Mouse (Mus musculus) heart, embryonic 10.5 days (tissue): ENCODE measurements at regions not wholly inside any gene's neighbourhood (a gene's known extent, or its start where the extent isn't known, plus 50 kb on each side); places are given as distances from the start of the nearest gene placed in this dataset.

Experiments used
- DNase-seq: peaks from one replicate; pipeline ENCODE4 v3.0.0-alpha.2; 2017; ENCODE audit warnings: low spot score
- H3K27ac ChIP-seq: fragments of 300-500 bp; sonication (generic); 2 replicates; pipeline ENCODE4 v1.5.1; 2016; ENCODE audit warnings: mild to moderate bottlenecking
- H3K27me3 ChIP-seq: fragments of 300-500 bp; sonication (generic); 2 replicates; pipeline ENCODE4 v1.6.1; 2016; ENCODE audit warnings: mild to moderate bottlenecking; ENCODE audit not compliant: poor library complexity, insufficient read depth, severe bottlenecking
- H3K36me3 ChIP-seq: fragments of 300-500 bp; sonication (generic); 2 replicates; pipeline ENCODE4 v1.6.1; 2016; ENCODE audit warnings: mild to moderate bottlenecking, moderate library complexity
- H3K4me1 ChIP-seq: fragments of 300-500 bp; sonication (generic); 2 replicates; pipeline ENCODE4 v1.6.1; 2016; ENCODE audit warnings: mild to moderate bottlenecking
- H3K4me3 ChIP-seq: fragments of 300-500 bp; sonication (generic); 2 replicates; pipeline ENCODE4 v1.5.1; 2016; ENCODE audit warnings: mild to moderate bottlenecking, moderate library complexity
- H3K9me3 ChIP-seq: fragments of 300-500 bp; sonication (generic); 2 replicates; pipeline ENCODE4 v1.6.1; 2016; ENCODE audit warnings: mild to moderate bottlenecking, moderate library complexity
- WGBS: fragments of 180-500 bp; shearing (Covaris S2); methylation state at CpG from one replicate; pipeline ENCODE4 v1.1.7; 2016; 5-methylcytosine and 5-hydroxymethylcytosine counted together

DNA sequence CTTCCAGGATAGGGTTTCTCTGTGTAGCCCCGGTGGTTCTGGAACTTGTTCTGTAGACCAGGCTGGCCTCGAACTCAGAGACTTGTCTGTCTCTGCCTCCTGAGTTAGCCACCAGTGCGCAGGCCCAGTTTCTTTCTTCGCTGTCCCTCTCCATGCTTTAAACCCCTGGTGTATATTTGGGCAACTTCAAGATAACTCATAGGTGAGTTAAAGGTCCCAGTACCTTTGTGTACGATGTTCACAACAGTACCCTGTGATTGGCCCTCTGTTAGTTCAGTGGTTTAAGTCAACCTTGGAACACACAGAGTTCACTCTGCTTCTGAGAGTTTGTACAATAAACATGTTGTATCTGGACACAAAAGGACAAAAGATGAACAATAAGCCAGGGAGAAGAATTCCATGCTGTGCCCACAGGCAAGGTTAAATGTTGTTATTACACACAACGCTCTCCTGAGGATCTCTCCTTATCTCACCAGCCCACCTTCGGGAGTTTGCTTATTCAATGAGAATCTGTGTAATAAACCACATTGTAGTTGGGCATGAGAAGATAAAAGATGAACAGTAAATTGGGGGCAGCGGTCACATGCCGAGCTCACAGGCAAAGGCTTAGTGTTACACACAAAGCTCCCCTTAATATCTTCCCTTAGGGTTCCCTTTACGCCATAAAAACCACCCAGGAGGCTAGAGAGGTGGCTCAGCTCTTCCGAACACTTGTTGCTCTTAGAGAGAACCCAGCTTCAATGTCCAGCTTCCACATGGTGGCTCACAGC, 78.6 kb upstream of the Cpsf6 start:
- H3K9me3 ChIP-seq = no peaks in the 10 kb centered on the region
- no peak for DNase-seq
- H3K27ac ChIP-seq = no peak overlapping the region
- H3K36me3 ChIP-seq = no peaks in the 10 kb centered on the region
- H3K4me3 ChIP-seq = no peak overlapping the region
- H3K4me1 ChIP-seq = peaks cover 21% of the 10 kb centered on the region
- no peaks in the 10 kb centered on the region for H3K27me3 ChIP-seq
- WGBS = 87% methylated on average over 11 of the region's 11 CpGs

DNA sequence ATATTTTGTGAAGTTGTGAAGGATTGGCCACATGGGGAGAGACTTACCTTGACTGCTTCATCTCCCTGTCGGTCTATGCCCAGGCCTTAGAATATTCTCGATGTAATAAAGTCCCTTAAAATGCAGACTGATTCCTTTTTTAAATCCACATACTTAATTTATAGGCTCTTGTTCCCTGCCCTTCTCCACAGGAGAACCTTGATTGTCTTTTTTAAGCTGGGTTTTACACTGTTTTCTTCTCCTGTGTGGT, 77.8 kb upstream of the Cpsf6 start:
- no peaks in the 10 kb centered on the region for H3K36me3 ChIP-seq
- WGBS = 58% methylated on average over 2 of the region's 2 CpGs
- no peak for DNase-seq
- H3K9me3 ChIP-seq = no peaks in the 10 kb centered on the region
- peaks cover 24% of the 10 kb centered on the region for H3K4me1 ChIP-seq
- no peak overlapping the region for H3K4me3 ChIP-seq
- H3K27me3 ChIP-seq = no peaks in the 10 kb centered on the region
- no peak overlapping the region for H3K27ac ChIP-seq

DNA sequence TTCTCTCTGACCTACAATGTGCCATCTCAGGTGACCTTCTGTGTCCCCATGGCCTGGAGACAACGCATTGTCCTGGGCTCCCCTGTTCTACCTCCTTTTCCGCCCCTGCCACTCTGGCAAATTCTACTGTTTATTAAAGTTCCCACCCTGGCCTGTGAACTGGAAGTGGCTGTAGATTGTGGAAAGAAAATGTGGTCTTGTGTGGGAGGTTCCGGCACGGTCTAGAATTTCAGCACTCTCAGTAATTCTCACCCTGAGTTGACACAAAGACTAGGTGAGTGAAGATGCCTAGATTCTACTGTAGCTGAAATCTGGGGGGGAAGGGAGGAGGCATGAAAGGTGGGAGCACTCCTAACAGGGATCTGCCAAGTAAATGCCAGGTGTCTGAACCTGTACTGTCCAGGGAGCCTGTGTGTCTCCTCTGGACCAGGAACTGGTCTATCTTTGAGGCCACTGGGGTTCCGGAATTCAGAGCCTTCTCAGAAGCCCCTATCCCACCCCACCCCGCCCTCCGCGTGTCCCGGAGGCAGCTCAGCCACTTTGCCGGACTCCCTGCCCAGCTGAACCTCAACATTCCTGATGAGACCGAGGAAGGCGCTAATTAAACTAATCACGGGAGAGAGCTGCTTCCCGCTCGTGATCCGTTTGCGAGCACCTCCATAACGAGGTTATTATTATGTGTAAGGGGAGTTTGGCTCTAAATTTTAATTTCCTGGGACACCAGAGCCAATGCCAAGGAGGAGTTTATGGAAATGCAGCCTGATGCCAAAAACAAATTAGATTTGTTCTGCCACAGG, 77.3 kb upstream of the Cpsf6 start:
- Histone ChIP-seq H3K4me1 (peaks cover 27% of the 10 kb centered on the region), H3K9me3 (no peaks in the 10 kb centered on the region), H3K27ac (peak overlapping the region; percentile 30; the same call in 1 of the 2 replicates), H3K4me3 (no peak overlapping the region), H3K27me3 (no peaks in the 10 kb centered on the region), H3K36me3 (no peaks in the 10 kb centered on the region)
- DNase-seq = no peak
- WGBS = 46% methylated on average over 18 of the region's 18 CpGs

DNA sequence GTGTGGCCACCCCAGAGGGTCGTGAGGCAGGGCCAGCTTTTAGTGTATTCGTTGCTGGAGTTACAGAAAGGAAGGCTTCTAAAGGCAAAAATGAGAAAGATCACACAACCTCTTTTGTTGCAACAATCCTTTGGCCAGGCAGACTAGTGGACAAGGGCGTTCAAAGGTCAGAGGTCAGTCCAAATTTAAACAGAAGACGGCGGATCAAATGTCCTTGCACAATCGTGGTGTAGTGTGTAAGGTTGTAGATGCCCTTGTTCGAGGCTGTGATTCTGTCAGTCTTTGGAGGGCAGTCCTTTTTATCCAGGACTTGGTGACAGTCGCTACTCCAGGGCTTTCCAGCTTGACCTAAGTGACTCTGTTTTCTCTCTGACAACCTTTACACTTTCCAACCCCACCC, 76.6 kb upstream of the Cpsf6 start:
- no peak overlapping the region for H3K27ac ChIP-seq
- H3K4me1 ChIP-seq = peaks cover 20% of the 10 kb centered on the region

DNA sequence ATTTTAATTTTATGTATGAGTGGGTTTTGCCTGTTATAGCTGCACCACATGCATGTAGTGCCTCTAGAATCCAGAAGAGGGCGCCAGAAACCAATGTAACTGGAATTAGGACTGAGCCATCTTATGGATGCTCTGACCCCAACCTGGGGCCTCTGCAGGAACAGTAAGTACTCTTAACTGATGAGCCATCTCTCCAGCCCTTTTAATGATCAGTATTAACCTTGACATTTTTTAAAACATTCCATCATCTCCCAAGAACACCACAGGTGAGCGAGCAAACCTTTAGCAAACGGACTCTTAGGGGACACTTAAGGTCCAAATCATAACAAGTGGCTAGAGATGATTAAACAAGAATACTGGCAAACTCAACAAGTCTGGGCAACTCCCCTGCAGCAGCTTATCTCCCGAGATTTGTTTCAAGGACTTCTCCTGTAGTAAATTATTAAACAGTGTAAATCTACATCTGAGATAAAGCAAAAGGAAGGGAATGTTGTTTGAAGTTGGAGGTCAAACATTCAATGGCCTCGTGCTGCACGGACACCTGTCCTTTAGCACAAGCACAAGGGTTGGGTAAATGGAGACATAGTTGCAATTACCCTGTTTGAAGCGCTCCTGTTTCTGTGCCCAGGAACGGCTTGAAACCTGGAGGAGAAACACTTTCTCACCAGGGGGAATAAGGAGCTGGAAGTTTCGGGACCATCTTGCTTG, 75.9 kb upstream of the Cpsf6 start:
- 70% methylated on average over 9 of the region's 9 CpGs for WGBS
- H3K27ac ChIP-seq = no peak overlapping the region
- H3K4me3 ChIP-seq = no peak overlapping the region
- no peaks in the 10 kb centered on the region for H3K9me3 ChIP-seq
- H3K4me1 ChIP-seq = peaks cover 16% of the 10 kb centered on the region; the same call in 1 of the 2 replicates
- no peaks in the 10 kb centered on the region for H3K36me3 ChIP-seq
- H3K27me3 ChIP-seq = no peaks in the 10 kb centered on the region
- no peak for DNase-seq

More for the DNA sequence above, 76.6 kb upstream of the Cpsf6 start:
- WGBS = 67% methylated on average over 8 of the region's 8 CpGs
- DNase-seq = no peak
- Histone ChIP-seq H3K36me3 (no peaks in the 10 kb centered on the region), H3K9me3 (no peaks in the 10 kb centered on the region), H3K27me3 (no peaks in the 10 kb centered on the region), H3K4me3 (no peak overlapping the region)

DNA sequence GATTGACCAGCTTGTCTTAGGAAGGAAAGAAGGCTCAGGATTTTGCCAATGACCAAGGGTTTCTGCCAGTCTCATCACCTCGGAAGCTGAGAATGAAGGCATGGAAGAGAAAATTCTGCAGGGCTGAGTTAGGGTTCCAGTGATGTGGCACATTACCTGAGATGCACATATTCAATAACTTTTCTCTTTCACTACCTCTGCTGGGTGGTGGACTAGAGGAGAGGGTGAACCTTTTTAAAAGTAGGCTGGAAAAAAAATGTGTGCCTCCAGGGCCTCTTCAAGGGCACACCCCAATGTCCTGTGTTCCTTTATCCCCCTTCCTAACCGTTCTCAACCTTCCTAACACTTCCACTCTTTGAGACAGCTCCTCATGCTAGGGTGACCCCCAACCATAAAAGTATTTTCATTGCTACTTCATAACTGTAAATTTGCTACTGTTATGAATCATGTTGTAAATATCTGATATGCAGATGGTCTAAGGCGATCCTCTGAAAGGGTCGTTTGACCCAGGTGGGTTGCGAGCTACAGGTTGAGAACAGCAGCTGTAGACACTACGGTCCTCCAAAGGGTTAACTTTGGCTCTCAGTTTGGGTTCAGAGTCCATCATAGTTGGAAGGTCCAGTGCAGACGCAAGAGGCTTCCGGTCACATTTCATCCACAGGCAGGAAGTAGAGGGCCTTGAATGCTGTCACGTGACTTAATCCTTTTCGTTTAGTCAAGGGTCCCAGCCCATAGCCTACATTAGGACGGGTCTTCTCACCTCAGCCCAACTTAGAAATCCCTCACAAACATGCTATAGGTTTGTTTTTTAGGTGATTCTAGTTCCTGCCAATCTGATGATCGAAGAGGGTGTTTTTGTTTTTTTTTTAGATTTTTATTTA, 75.1 kb upstream of the Cpsf6 start:
- H3K9me3 ChIP-seq = no peaks in the 10 kb centered on the region
- no peaks in the 10 kb centered on the region for H3K27me3 ChIP-seq
- H3K4me3 ChIP-seq = no peak overlapping the region
- DNase-seq = no peak
- peaks cover 16% of the 10 kb centered on the region; the same call in 1 of the 2 replicates for H3K4me1 ChIP-seq
- H3K36me3 ChIP-seq = no peaks in the 10 kb centered on the region
- WGBS = 68% methylated on average over 12 of the region's 12 CpGs
- no peak overlapping the region for H3K27ac ChIP-seq

DNA sequence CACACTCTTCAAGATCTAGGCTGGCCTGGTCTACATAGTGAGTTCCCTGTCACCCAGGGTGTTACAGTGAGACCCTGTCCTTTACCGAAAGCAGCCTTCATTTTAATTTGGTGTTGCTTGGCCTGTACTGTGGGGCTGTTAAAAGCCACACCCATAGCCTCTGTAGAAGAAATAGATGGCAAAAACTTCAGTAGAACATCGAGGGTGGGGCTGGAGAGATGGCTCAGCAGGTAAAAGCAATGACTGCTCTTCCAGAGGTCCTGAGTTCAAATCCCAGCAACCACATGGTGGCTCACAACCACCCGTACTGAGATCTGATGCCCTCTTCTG, 74.3 kb upstream of the Cpsf6 start:
- DNase-seq = no peak
- H3K4me1 ChIP-seq = peaks cover 16% of the 10 kb centered on the region; the same call in 1 of the 2 replicates
- no peak overlapping the region for H3K4me3 ChIP-seq
- no peak overlapping the region for H3K27ac ChIP-seq
- WGBS = 84% methylated on average over 3 of the region's 3 CpGs
- no peaks in the 10 kb centered on the region for H3K9me3 ChIP-seq
- no peaks in the 10 kb centered on the region for H3K27me3 ChIP-seq
- H3K36me3 ChIP-seq = no peaks in the 10 kb centered on the region

DNA sequence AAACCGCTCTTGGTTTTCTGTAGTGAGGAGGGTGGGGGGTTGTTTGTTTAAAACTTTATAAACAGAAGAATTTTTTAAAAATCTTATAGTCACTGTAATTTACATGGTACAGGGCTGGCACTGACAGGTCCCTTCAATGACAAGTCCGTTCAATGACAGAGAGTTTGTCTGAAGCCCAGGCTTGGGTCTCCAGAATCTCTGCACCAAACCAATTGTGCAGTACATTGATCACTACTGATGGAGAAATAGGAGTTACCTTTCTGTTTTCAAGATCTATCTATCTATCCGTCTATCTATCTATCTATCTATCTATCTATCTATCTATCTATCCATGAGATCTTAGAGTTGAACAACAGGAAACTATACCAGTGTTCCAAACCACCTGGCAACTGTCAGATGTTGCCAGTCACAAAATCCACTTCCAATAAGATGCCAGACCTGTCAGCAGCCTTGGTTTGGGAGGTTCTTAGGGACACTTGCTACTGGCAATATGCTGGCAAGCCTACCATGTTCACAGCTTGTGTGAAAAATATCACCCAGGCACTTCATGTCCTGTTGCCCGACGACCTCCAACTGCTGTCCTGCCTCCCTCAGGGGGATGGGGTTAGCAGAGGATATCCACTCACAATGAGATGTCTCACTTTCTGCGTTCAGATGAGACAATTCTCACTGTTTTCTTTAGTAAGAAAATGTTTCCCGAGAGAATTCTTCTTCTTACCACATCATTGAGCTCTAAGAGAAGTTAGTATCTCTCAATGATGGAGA, 73.8 kb upstream of the Cpsf6 start:
- Histone ChIP-seq H3K36me3 (no peaks in the 10 kb centered on the region), H3K4me3 (no peak overlapping the region), H3K27ac (no peak overlapping the region), H3K4me1 (peaks cover 16% of the 10 kb centered on the region; the same call in 1 of the 2 replicates), H3K9me3 (no peaks in the 10 kb centered on the region), H3K27me3 (no peaks in the 10 kb centered on the region)
- no peak for DNase-seq
- WGBS = 81% methylated on average over 7 of the region's 7 CpGs

DNA sequence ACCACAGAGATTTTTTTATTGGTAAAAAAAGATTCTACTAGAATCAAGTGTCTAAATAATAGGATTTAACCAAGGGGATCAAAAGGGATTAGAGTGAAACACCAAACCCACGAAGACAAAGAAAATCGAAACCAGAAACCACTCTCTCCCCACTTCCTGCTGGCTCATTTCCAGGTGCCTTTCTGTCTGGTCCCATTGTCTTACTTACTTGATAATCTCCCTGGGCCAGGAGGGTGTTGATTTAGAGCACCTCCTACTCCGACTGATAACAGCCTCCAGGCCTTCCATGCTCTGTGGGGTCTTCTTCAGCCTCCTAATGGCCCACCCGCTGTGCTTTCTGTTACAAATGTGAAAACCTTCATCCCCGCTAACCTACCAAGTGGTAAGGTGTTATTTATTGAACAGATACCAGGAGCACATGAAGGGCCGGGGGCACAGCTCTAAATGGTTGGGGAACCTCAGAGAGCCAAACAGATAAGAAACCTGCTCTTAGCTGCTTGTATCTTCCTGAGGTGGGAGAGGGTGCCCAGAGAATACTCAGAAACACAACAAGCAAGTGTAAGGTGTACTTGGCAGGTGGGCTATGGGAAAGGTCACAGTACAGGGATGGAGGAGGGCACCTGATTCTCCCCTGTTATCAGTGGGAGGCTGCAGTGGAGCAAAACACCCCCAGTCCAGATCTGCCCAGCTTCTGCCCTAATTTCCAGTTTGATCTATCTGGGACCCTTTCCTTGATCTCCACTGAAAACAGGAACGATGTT, 72.6 kb upstream of the Cpsf6 start:
- WGBS = 26% methylated on average over 7 of the region's 7 CpGs
- Histone ChIP-seq H3K36me3 (no peaks in the 10 kb centered on the region), H3K4me1 (peaks cover 16% of the 10 kb centered on the region; the same call in 1 of the 2 replicates), H3K4me3 (no peak overlapping the region), H3K27ac (no peak overlapping the region; the same call in 1 of the 2 replicates), H3K27me3 (no peaks in the 10 kb centered on the region), H3K9me3 (no peaks in the 10 kb centered on the region)
- DNase-seq = no peak

DNA sequence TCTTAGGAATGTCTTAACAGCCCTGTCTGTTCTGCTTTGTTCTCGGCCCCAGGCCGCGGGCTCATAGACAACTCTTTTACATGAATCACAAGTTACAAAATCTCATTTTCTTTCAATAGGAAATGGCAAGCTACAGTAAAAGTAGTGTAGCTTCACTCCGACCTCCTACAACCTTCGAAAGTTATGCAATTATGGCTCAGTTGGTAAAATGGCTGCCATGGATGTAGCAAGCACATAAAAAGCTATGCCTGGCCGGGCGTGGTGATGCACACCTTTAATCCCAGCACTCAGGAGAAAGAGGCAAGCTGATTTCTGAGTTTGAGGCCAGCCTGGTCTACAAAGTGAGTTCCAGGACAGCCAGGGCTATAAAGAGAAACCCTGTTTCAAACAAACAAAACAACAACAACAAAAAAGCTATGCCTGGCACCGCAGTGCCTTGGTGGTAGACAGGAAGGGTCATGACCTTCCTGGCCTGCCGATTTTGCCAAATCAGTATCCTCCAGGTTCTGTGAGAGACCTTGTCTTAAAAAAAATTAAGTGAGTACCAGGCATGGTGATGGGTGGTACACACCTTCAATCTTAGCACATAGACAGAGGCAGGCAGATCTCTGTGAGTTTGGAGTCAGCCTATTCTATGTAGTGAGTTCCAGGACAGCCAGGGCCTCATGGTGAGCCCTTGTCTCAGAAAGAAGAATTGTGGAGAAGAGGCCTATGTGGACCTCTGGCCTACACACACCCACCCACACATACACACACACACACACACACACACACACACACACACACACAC, 71.8 kb upstream of the Cpsf6 start:
- no peak for DNase-seq
- WGBS = 89% methylated on average over 9 of the region's 9 CpGs
- Histone ChIP-seq H3K4me1 (peaks cover 8% of the 10 kb centered on the region; the same call in 1 of the 2 replicates), H3K9me3 (no peaks in the 10 kb centered on the region), H3K4me3 (no peak overlapping the region), H3K27me3 (no peaks in the 10 kb centered on the region), H3K27ac (no peak overlapping the region; the same call in 1 of the 2 replicates), H3K36me3 (no peaks in the 10 kb centered on the region)

DNA sequence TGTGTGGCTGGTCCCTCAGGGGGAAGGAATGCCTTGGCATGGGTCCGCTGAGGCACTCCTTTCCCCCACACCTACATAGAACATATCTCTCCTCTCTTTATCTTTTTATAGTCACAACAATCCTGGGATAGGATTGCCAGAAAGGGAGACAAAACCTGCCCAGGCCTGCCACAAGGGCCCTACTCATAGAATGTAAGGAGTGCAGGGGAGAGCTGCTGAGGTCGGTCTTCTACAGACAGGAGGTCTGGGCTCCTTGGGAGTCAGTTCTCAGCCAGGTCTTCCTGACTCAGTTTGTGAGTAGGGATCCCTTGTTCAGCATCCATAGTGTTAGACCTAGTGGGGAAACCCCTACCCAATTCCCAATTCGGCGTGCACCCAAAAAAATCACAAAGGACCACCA, 70.8 kb upstream of the Cpsf6 start:
- H3K4me1 ChIP-seq = peaks cover 8% of the 10 kb centered on the region; the same call in 1 of the 2 replicates
- no peaks in the 10 kb centered on the region for H3K9me3 ChIP-seq
- H3K27me3 ChIP-seq = no peaks in the 10 kb centered on the region
- no peak overlapping the region for H3K27ac ChIP-seq
- H3K36me3 ChIP-seq = no peaks in the 10 kb centered on the region
- 90% methylated on average over 4 of the region's 4 CpGs for WGBS
- no peak for DNase-seq
- no peak overlapping the region for H3K4me3 ChIP-seq
